Mouse (Mus musculus) bone marrow macrophage, adult 2 months (primary cell): Measurements from ENCODE around the gene Mtmr11.

ENCODE experiments used
- CTCF ChIP-seq: IDR thresholded peaks from 2 replicates; pipeline ENCODE4 v1.5.1; 2012; ENCODE audit warnings: low read depth, mild to moderate bottlenecking, low read length, moderate library complexity
- POLR2A ChIP-seq: IDR thresholded peaks from 2 replicates; pipeline ENCODE4 v1.6.1; 2012; ENCODE audit warnings: mild to moderate bottlenecking, low read depth, low read length, borderline replicate concordance

DNA sequence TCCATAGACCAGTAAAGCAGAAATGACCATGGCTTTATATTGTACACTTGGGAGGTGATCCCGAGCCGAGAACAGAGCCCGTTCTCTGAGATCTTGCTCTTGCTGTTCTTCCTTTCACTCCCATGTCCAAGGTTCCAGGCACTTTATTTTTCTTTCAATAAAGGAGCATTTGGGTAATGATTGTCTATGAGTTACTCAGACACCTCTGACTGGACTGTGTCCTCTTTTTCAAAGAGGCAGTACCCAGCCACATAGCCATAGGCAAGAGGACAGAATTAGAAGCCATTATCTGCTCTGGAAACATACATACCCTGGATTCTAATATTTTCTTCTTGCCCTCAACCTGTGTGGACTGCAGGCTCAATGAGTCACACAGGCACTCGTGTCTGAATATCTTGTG lies 2.0 kb upstream of the Mtmr11 start:
- no peak for TF ChIP-seq POLR2A
- TF ChIP-seq CTCF: no peak
